Mouse (Mus musculus) embryonic fibroblast, embryonic 13.5 days (primary cell): ENCODE measurements around the gene Dgki. TPM values are rescaled to one million over a fixed set of nuclear protein-coding genes. Genes with fewer than 3 reads are reported as not detected.

ENCODE experiments used
- H3K27ac ChIP-seq: 2 replicates; pipeline ENCODE4 v1.5.1; 2012; ENCODE audit warnings: low read length, control low read depth, inconsistent platforms; ENCODE audit not compliant: insufficient read depth
- H3K4me1 ChIP-seq: 2 replicates; pipeline ENCODE4 v1.6.1; 2011; ENCODE audit warnings: low read length; ENCODE audit not compliant: control insufficient read depth, insufficient read depth
- H3K4me3 ChIP-seq: 2 replicates; pipeline ENCODE4 v1.5.1; 2011; ENCODE audit warnings: mild to moderate bottlenecking, control low read depth, low read length; ENCODE audit not compliant: insufficient read depth
- CTCF ChIP-seq: IDR thresholded peaks from 2 replicates; pipeline ENCODE4 v1.5.1; 2011; ENCODE audit warnings: mild to moderate bottlenecking, control low read depth, low read length, moderate library complexity, borderline replicate concordance; ENCODE audit not compliant: insufficient read depth
- POLR2A ChIP-seq: IDR thresholded peaks from 2 replicates; pipeline ENCODE4 v1.6.1; 2011; ENCODE audit warnings: low read depth, mild to moderate bottlenecking, control low read depth, low read length, moderate library complexity
- polyA plus RNA-seq: library from polyadenylated mRNA; stranded (reverse); fragments of >200 nt; gene quantifications from 2 replicates; pipeline ENCODE4 v1.2.4, GENCODE M21; 2011; ENCODE audit warnings: low read depth; ENCODE audit not compliant: missing spikeins, insufficient read length

The Dgki gene
- polyA plus RNA-seq, 1 experiment = 0.33 TPM

DNA sequence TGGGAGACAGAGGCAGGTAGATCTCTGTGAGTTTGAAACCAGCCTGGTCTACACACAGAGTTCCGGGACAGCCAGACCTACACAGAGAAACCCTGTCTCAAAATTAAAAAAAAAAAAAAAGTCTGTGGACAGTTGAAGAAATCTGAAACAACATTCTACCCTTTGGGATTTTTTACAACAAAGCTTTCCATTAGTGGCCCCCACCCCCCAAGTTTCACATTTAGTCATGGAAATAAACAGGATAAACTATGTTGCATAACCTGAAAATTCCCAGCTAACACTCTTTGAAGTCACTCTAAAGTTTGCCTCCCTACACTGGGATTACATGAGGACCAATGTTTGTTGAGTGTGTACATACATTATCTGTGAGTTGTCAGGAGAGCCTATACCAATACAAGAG, 461.2 kb downstream of the Dgki start:
- Histone ChIP-seq H3K27ac (no peak overlapping the region), H3K4me1 (peaks cover 11% of the 10 kb centered on the region), H3K4me3 (no peak overlapping the region)
- no peak for TF ChIP-seq POLR2A
- no peak for TF ChIP-seq CTCF

DNA sequence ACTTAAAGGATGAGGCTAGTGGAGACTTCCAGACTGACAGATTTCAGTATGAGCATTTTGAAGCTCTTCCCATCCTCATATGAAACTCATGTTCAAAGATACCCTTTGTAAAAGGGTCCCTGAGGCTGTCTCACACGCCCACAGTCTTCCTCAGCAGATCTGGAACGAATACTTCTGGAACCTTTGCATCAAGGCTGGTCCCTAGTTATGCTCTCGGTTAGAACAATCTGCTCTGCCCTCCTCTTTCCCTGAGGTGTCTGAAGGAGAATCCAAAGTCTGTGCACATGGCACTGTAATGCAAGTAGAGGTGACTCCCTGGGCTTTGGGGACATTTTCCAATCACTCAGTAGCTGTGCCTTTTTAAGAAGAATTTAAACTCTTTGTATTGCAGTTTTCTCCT, 464.6 kb downstream of the Dgki start:
- Histone ChIP-seq H3K27ac (no peak overlapping the region), H3K4me3 (no peak overlapping the region), H3K4me1 (peaks cover 13% of the 10 kb centered on the region)
- TF ChIP-seq POLR2A (no peak), CTCF (no peak)

DNA sequence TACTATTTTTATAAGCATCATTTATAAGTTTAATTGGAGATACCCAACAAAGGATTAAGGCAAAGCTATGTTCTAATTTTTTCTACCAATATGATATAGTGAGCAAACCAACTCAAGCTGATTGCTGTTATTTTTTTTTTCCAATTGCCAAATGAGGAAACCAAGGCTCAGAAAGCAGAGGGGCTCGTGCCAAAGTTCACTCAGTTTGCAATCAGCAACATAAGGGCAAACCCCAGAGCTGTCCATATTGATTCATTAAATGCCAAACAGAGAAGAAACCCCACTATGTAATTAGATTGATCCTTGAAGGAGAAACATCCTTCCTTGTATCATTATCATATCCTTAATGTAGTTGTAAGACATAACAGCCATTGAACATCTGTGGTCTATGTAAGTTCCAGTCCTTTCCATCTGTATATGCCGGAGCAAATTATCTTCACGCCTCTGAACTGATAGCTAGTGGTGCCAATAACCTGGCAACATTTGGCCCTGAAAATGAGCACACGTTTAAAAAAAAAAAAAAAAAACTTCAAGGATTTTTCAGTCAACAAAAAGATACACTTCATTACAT, 465.2 kb downstream of the Dgki start:
- Histone ChIP-seq H3K4me3 (no peak overlapping the region), H3K4me1 (peaks cover 18% of the 10 kb centered on the region), H3K27ac (no peak overlapping the region)
- no peak for TF ChIP-seq CTCF
- TF ChIP-seq POLR2A = no peak

DNA sequence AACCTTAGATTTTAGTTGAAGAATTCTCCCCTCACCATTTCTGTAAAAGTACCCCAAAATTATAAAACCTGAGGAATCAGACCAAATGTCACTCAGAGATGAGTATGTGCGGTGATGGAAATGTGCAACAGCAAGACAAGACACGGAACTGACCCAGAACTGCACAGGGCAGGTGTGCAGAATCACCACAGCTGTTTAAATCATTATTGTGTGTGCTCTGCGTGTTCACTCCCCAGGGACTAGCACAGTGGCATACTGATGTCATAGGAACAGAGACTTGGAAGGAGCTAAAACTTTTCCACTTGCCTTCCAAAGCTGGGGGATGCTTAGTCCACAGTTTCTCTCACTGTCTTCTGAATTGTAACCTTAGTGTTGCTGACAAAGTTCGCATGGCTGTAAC, 467.3 kb downstream of the Dgki start:
- H3K4me3 ChIP-seq = no peak overlapping the region
- H3K4me1 ChIP-seq = peaks cover 19% of the 10 kb centered on the region
- peak overlapping the region; percentile 92 for H3K27ac ChIP-seq
- no peak for TF ChIP-seq POLR2A
- TF ChIP-seq CTCF = no peak

DNA sequence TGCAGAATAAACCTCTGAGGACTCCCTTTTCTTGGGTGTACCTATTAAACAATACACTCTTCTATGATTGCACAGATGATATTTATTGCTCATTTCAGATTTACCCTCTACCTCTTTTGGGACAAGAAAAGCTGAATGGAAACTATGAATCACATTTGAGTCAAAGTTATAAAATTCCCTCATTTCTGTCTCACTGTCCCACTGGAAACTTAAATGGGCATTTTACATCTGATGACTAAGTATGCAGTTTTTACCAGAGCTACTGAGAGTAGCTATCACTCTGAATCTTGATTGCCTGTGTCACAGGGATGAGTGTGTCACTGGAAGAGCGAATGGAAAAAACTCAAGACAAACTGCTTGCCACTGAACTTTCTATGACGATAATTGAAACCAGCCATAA, 467.8 kb downstream of the Dgki start:
- Histone ChIP-seq H3K4me3 (no peak overlapping the region), H3K4me1 (peaks cover 19% of the 10 kb centered on the region), H3K27ac (peak overlapping the region; percentile 94)
- TF ChIP-seq POLR2A = peak; percentile 32; the same call in 1 of the 2 replicates
- TF ChIP-seq CTCF = no peak

DNA sequence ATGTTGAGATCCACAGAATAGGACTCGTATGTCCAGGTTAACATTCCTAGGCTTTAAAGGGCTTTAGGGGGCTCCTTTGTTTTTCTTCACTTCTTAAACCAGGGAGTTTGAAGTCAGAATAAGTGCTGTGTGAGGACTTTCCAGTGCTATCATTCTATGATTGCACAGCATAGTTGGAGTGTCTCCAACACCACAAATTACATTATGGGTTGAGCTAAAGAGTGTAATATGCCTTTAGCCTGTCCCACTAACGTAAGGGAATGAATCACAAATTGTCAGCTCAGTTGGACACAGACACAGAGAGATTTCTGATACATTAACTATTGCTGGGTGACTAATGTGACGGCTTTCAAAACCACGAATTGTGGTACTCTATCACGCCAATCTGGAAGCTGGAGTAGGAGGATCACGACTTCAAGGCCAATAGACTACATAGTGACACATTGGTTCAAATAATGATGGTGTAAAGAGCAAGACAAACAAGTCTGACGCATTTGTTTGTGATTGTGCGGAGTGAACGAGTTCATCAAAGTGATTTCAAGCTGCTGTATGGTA, 469.5 kb downstream of the Dgki start:
- Histone ChIP-seq H3K4me1 (peaks cover 19% of the 10 kb centered on the region), H3K27ac (peak overlapping the region; percentile 98), H3K4me3 (no peak overlapping the region)
- TF ChIP-seq CTCF (no peak), POLR2A (no peak)

DNA sequence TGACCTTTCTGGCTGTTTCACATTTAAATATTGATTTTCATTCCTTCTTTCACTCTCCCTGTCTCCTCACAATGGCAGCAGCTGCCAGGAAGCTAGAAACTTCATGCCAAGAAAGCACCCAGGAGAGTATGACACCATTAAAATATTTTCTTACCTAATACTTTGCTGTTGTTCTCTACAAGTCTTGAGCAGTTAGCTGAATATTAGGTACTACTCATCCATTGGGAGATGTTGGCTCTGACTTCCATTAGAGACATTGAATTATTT, 480.3 kb downstream of the Dgki start:
- Histone ChIP-seq H3K27ac (peak overlapping the region; percentile 99), H3K4me3 (no peak overlapping the region), H3K4me1 (peaks cover 8% of the 10 kb centered on the region)
- TF ChIP-seq POLR2A (no peak), CTCF (no peak)

DNA sequence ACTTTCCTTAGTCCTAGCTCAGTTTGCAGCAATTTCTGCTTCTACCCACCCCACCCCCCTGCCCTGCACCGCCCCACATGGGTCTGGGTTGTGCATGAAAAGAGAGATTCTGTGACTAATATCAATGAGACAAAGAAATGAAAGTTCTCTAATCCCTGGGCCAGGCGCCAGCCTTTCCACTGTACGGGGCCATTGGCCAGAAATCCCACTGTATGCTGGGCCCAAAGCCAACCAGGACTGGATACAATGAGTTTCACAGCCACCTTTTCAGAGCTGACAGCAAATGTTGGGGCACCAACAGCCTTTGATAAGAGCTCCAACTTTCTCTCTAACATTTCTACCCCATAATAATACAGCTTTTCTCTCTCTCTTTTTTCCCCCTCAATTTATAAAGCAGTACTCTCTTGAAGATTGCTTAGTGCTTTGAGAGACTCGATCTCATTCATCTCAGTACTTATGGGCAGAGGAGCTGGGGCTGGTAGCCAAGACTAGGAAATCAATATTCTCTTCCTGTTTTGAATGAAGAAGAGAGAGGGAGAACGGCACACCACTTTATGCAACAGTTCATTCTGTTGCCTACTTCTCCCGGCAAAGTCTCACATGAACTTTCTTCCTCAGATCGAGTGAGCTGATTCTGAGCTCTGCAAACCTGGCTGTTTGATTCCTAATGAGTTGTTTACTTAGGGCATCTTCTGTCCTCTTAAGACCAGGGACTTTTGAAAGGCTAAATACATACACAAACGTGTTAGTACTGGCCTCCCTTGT, 480.8 kb downstream of the Dgki start:
- Histone ChIP-seq H3K27ac (peak overlapping the region; percentile 99), H3K4me1 (peaks cover 8% of the 10 kb centered on the region), H3K4me3 (no peak overlapping the region)
- TF ChIP-seq POLR2A (0 out of 2 replicates have a peak, but pooled peaks have one; percentile 23), CTCF (no peak)

DNA sequence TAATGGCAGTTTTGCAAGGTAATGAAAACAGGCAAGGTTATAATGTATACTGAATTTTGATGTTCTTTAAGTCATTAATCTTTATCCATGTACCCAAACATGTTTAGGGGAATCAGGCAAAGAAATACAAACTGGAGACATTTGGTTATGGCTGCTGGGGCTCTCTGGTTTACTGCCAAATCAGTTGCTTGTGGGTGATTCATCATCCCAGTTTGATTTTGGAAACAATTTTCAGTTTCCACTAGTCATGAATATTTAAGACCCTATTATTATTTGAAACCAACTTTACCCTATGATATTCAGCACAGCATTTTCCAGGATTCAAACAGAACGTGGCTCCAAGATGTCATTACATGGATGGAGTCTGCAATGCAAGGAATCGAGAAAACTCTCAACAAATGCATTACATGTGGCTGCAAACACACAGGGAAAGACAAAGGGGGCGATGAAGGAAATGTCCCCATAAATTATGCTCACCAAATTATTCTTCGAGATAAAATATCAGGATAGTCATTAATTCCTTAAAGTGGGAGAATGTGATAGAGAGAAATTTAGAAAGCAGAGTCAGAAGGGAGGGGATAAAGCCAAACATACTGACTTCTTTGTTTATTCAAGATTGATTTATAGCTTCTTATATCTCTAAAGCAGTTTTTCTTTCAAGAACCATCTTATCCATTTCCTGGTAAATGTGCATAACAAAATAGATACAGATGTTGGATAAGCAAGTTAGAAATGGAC, 481.5 kb downstream of the Dgki start:
- Histone ChIP-seq H3K27ac (peak overlapping the region; percentile 98), H3K4me1 (peaks cover 11% of the 10 kb centered on the region), H3K4me3 (no peak overlapping the region)
- TF ChIP-seq POLR2A (0 out of 2 replicates have a peak, but pooled peaks have one; percentile 22), CTCF (no peak)

DNA sequence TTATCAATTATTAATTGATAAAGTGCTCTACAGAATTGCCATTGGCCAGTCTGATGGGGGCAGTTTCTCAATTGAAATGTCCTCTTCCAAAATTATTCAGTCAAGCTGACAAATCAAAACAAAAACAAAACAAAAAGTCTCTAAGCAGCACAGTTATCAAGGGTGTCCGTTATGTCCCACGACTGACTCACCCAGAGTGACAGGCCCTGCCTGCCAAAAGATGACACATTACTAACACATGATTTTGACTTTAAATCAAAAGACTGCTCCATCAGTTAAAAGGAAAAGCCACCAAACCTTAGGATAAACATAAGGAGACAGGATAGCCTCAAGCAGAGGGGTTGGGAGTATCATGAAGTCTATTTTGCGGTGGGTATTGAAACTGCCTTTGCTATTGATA, 483.3 kb downstream of the Dgki start:
- peaks cover 11% of the 10 kb centered on the region for H3K4me1 ChIP-seq
- peak overlapping the region; percentile 98 for H3K27ac ChIP-seq
- no peak for TF ChIP-seq CTCF
- TF ChIP-seq POLR2A = no peak
- H3K4me3 ChIP-seq = no peak overlapping the region
